Mouse (Mus musculus) small intestine, adult 2 months (tissue): ENCODE data around the gene Gm10799.

Experiments used
- CTCF ChIP-seq: fragments of 200-500 bp; IDR thresholded peaks from 2 replicates; pipeline ENCODE4 v1.5.1; 2012; ENCODE audit warnings: low read depth, mild to moderate bottlenecking, control low read depth, inconsistent platforms, low read length, moderate library complexity, mixed read lengths; ENCODE audit not compliant: insufficient replicate concordance, insufficient read length; ENCODE audit errors: extremely low read depth
- POLR2A ChIP-seq: fragments of 200-500 bp; IDR thresholded peaks from 2 replicates; pipeline ENCODE4 v1.6.1; 2012; ENCODE audit warnings: low read depth, mild to moderate bottlenecking, control low read depth, inconsistent platforms, low read length, moderate library complexity

DNA sequence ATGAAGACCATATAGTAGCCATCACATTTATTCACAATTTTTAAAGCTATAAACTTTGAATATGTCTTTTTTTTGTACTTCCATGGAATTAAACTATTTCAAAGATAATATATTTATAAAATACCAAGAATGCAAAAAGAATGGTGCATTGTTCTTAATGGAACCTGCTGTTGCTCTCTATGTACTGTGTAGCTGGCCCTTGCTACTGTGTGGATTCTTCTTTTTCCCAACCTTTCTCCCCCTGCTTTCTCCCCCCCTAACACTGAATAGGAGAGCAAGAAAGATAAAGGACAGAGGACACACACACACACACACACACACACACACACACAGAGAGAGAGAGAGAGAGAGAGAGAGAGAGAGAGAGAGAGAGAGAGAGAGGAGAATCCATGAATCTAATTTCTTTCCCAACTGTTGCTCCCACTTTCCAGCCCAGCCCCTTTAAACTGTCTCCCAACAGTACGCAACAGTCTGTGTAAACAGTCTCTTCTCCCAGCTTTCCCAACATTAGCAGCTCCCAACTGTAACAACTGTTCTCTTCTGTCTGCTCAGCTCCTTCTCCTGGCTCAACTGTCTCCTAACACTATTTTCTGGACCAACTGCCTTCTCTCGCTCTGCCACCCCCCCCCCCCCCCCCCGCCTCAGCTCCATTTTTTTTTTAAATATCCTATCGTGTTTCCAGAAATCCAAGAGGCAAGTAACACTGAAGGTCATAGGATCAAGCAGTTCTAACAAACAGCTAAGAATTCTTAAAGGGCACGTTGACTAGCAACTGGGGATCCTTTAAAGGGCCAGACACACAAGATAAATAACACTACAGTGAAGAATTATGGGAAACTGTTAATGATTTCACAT, 24.5 kb downstream of the Gm10799 start:
- TF ChIP-seq POLR2A = no peak
- TF ChIP-seq CTCF = no peak
